ENCODE assay signal across 22 mouse cellular contexts in the genomic region with DNA sequence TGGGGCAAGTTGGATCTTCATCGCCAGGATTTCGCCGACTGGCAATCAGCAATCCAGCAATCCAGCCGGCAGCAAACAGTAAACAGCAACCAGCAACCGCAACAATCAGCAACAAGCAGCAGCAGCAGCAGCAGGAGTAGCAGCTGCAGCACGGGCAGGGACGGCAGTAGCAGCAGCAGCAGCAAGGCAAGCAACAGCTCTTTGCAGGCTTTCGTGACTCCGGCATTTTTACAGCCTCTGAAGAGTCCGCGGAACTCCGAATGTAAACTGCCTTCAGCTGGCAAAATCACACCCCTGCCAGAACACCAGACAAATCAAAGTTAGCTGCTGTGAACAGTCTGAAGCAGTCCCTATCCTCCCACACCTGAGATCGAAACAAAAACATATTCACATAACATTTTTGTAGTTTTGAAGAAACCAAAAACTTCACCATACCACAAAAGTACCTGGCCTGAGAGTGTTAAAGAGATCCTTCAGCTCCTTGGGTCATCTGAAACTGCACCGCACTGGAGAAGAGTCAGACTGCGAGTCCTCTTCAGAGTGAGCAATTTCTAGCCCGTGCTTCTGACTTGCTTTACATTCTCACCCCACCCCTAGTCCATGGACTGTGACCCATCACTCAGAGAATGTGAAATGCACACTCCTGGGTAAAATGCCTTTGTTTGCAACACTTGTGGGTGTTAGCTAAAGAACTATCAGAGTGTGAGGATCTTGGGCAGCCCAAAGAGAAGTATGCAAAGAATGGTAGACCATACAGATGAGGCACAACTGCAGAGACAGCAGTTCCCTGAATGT. TPM values are rescaled to one million over a fixed set of nuclear protein-coding genes. Genes with fewer than 3 reads are reported as not detected.
DNase-seq lines count a peak whose midpoint lies in the region; ATAC-seq and TF ChIP-seq lines count a peak whose summit lies in the region.
"Had no signal": no experiment of that assay in that cellular context is flagged by ENCODE, and none has a peak within 500 bp of the region (broad histone marks: within the 10 kb centered on the region; RNA-seq: fewer than 3 reads in every experiment).

No protein-coding gene starts in this region.

- no peak for DNase-seq in heart, postnatal 4 days
- DNase-seq in kidney, postnatal 36 days: no peak
- no peak for DNase-seq in stomach, postnatal 0 days (ENCODE audit: low spot score)
- peak; percentile 38 for DNase-seq in testis, postnatal 10 days (ENCODE audit: low spot score)
- no peak for DNase-seq in forebrain, postnatal 0 days
- DNase-seq: adrenal gland, postnatal 10 days; cerebellum, adult 11 months; cerebellum, postnatal 25 days; kidney, postnatal 25 days; layer of hippocampus, postnatal 36 days; liver, embryonic 13.5 days; lung, postnatal 10 days; retina, postnatal 1 day; right cerebral cortex, postnatal 4 days had no signal

- TF ChIP-seq EP300 in stomach, postnatal 0 days (optimal IDR thresholded peaks at IDR 0.05): no peak

- H3K4me1 ChIP-seq in heart, embryonic 11.5 days (ENCODE audit: control insufficient read depth, insufficient read depth, low read length): no peaks in the 10 kb centered on the region; the same call in 1 of the 2 replicates
- H3K4me1 ChIP-seq in kidney, embryonic 14.5 days (ENCODE audit: control insufficient read depth, insufficient read depth, low read length): no peaks in the 10 kb centered on the region
- H3K4me1 ChIP-seq in stomach, embryonic 16.5 days (ENCODE audit: control insufficient read depth, insufficient read depth, low read length): no peaks in the 10 kb centered on the region
- no peaks in the 10 kb centered on the region for H3K4me1 ChIP-seq in stomach, postnatal 0 days (replicated peaks; ENCODE audit: control insufficient read depth, insufficient read depth)
- no peaks in the 10 kb centered on the region for H3K4me1 ChIP-seq in forebrain, postnatal 0 days (ENCODE audit: insufficient read depth)
- H3K4me1 ChIP-seq: hindbrain, embryonic 15.5 days; liver, embryonic 13.5 days; megakaryocyte, embryonic 14.5 days had no signal

- no peak overlapping the region for H3K4me3 ChIP-seq in heart, embryonic 11.5 days (ENCODE audit: low read depth, low read length)
- H3K4me3 ChIP-seq in kidney, embryonic 14.5 days (ENCODE audit: low read length): no peak overlapping the region
- no peak overlapping the region; the same call in 1 of the 2 replicates for H3K4me3 ChIP-seq in stomach, embryonic 16.5 days (replicated peaks; ENCODE audit: low read length)
- no peak overlapping the region for H3K4me3 ChIP-seq in stomach, postnatal 0 days (ENCODE audit: low read depth, low read length)
- H3K4me3 ChIP-seq in forebrain, postnatal 0 days (ENCODE audit: low read depth, low read length): no peak overlapping the region
- H3K4me3 ChIP-seq: forebrain, embryonic 13.5 days; hindbrain, embryonic 15.5 days; liver, embryonic 13.5 days; megakaryocyte, embryonic 14.5 days; midbrain, embryonic 15.5 days had no signal

- H3K9ac ChIP-seq in heart, embryonic 11.5 days (ENCODE audit: low read depth, low read length): no peak overlapping the region
- H3K9ac ChIP-seq in kidney, embryonic 14.5 days (ENCODE audit: low read depth, low read length): no peak overlapping the region
- H3K9ac ChIP-seq in stomach, embryonic 16.5 days (ENCODE audit: low read length): no peak overlapping the region
- H3K9ac ChIP-seq in stomach, postnatal 0 days (ENCODE audit: low read length): no peak overlapping the region
- H3K9ac ChIP-seq in forebrain, postnatal 0 days: no peak overlapping the region
- H3K9ac ChIP-seq: forebrain, embryonic 13.5 days; hindbrain, embryonic 15.5 days; liver, embryonic 13.5 days; midbrain, embryonic 15.5 days had no signal

- TF ChIP-seq CTCF in stomach, postnatal 0 days (IDR thresholded peaks at IDR 0.05; ENCODE audit: low read depth): no peak
- no peak for TF ChIP-seq CTCF in forebrain, postnatal 0 days (IDR thresholded peaks at IDR 0.05; ENCODE audit: low read depth)

- H3K9me3 ChIP-seq in heart, embryonic 11.5 days (replicated peaks; ENCODE audit: control insufficient read depth, low read length): no peaks in the 10 kb centered on the region
- no peaks in the 10 kb centered on the region for H3K9me3 ChIP-seq in kidney, embryonic 14.5 days (ENCODE audit: control insufficient read depth, low read length)
- H3K9me3 ChIP-seq in stomach, embryonic 16.5 days (replicated peaks; ENCODE audit: control insufficient read depth, low read length): no peaks in the 10 kb centered on the region
- no peaks in the 10 kb centered on the region for H3K9me3 ChIP-seq in stomach, postnatal 0 days (ENCODE audit: control insufficient read depth, low read length)
- no peaks in the 10 kb centered on the region for H3K9me3 ChIP-seq in forebrain, postnatal 0 days (ENCODE audit: low read length)
- H3K9me3 ChIP-seq: forebrain, embryonic 13.5 days; hindbrain, embryonic 15.5 days; liver, embryonic 13.5 days; megakaryocyte, embryonic 14.5 days; midbrain, embryonic 15.5 days had no signal

- H3K27ac ChIP-seq in heart, embryonic 11.5 days (ENCODE audit: low read depth, low read length): no peak overlapping the region
- no peak overlapping the region for H3K27ac ChIP-seq in kidney, embryonic 14.5 days (ENCODE audit: low read depth, low read length)
- no peak overlapping the region for H3K27ac ChIP-seq in stomach, embryonic 16.5 days (ENCODE audit: low read length)
- H3K27ac ChIP-seq in stomach, postnatal 0 days (replicated peaks): no peak overlapping the region
- H3K27ac ChIP-seq in forebrain, postnatal 0 days (ENCODE audit: low read depth, low read length): no peak overlapping the region
- H3K27ac ChIP-seq: forebrain, embryonic 13.5 days; hindbrain, embryonic 15.5 days; liver, embryonic 13.5 days; midbrain, embryonic 15.5 days had no signal

- 62% methylated on average over 16 of the region's 16 CpGs for WGBS in heart, embryonic 11.5 days (ENCODE audit: insufficient replicate concordance)
- WGBS in kidney, embryonic 14.5 days: 55% methylated on average over 16 of the region's 16 CpGs
- WGBS in stomach, embryonic 16.5 days: 49% methylated on average over 16 of the region's 16 CpGs
- 53% methylated on average over 15 of the region's 16 CpGs for WGBS in stomach, postnatal 0 days
- 83% methylated on average over 16 of the region's 16 CpGs for WGBS in forebrain, postnatal 0 days

- peak overlapping the region; percentile 14 for H3K4me2 ChIP-seq in heart, embryonic 11.5 days
- H3K4me2 ChIP-seq in kidney, embryonic 14.5 days (replicated peaks; ENCODE audit: low read depth, low read length): peak overlapping the region; percentile 19
- 0 out of 2 replicates have a peak overlapping the region, but pooled peaks have one; percentile 9 for H3K4me2 ChIP-seq in stomach, embryonic 16.5 days (ENCODE audit: low read depth, low read length)
- H3K4me2 ChIP-seq in stomach, postnatal 0 days (replicated peaks; ENCODE audit: low read depth): no peak overlapping the region; the same call in 1 of the 2 replicates
- no peak overlapping the region for H3K4me2 ChIP-seq in forebrain, postnatal 0 days (ENCODE audit: low read depth)
- H3K4me2 ChIP-seq: forebrain, embryonic 13.5 days; hindbrain, embryonic 15.5 days; liver, embryonic 13.5 days; midbrain, embryonic 15.5 days had no signal

- ATAC-seq in heart, embryonic 11.5 days (replicated peaks; ENCODE audit: insufficient number of reproducible peaks, low FRiP score, low TSS enrichment): no peak
- ATAC-seq in kidney, embryonic 14.5 days (ENCODE audit: low FRiP score, low TSS enrichment): no peak
- ATAC-seq in stomach, embryonic 16.5 days (ENCODE audit: insufficient read depth, low FRiP score): no peak
- no peak for ATAC-seq in stomach, postnatal 0 days (ENCODE audit: low FRiP score, low TSS enrichment)
- no peak for ATAC-seq in forebrain, postnatal 0 days
- ATAC-seq: forebrain, embryonic 13.5 days; midbrain, embryonic 15.5 days had no signal

- H3K27me3 ChIP-seq in heart, embryonic 11.5 days (ENCODE audit: control insufficient read depth, insufficient read depth, low read length): no peaks in the 10 kb centered on the region
- H3K27me3 ChIP-seq in kidney, embryonic 14.5 days (ENCODE audit: control insufficient read depth, insufficient read depth, low read length): no peaks in the 10 kb centered on the region
- no peaks in the 10 kb centered on the region for H3K27me3 ChIP-seq in stomach, embryonic 16.5 days (ENCODE audit: control insufficient read depth, insufficient read depth, low read length)
- H3K27me3 ChIP-seq in stomach, postnatal 0 days (ENCODE audit: control insufficient read depth, insufficient read depth, low read length): no peaks in the 10 kb centered on the region
- no peaks in the 10 kb centered on the region for H3K27me3 ChIP-seq in forebrain, postnatal 0 days (ENCODE audit: insufficient read depth, low read length)
- H3K27me3 ChIP-seq: CH12.LX; forebrain, embryonic 13.5 days; hindbrain, embryonic 15.5 days; liver, embryonic 13.5 days; midbrain, embryonic 15.5 days had no signal

- H3K36me3 ChIP-seq in heart, embryonic 11.5 days (ENCODE audit: control insufficient read depth, insufficient read depth, low read length): no peaks in the 10 kb centered on the region
- no peaks in the 10 kb centered on the region for H3K36me3 ChIP-seq in kidney, embryonic 14.5 days (ENCODE audit: control insufficient read depth, insufficient read depth, low read length)
- no peaks in the 10 kb centered on the region for H3K36me3 ChIP-seq in stomach, embryonic 16.5 days (ENCODE audit: control insufficient read depth, insufficient read depth, low read length)
- no peaks in the 10 kb centered on the region for H3K36me3 ChIP-seq in stomach, postnatal 0 days (ENCODE audit: control insufficient read depth, insufficient read depth, low read length)
- no peaks in the 10 kb centered on the region for H3K36me3 ChIP-seq in forebrain, postnatal 0 days (ENCODE audit: insufficient read depth)
- H3K36me3 ChIP-seq: hindbrain, embryonic 15.5 days; liver, embryonic 13.5 days; midbrain, embryonic 15.5 days had no signal

RNA-seq across cellular contexts. Expression of gene Usp27x, which starts 36.8 kb away (rescaled TPM):
- 0.33 and 0.48 TPM in 2 replicates for polyA plus RNA-seq in heart, embryonic 11.5 days (2014; fragmentation: Nextera tagmentation; extraction: Ambion mirVana)
- 1 to 10 TPM; 1.5 TPM for total RNA-seq in heart, postnatal 4 days (2021)
- polyA plus RNA-seq in kidney, embryonic 14.5 days (2014; fragmentation: Nextera tagmentation; extraction: Ambion mirVana): 0.41 and 0.61 TPM in 2 replicates
- polyA plus RNA-seq in stomach, embryonic 16.5 days (2015; fragmentation: Nextera tagmentation; extraction: Ambion mirVana): 0.46 and 0.56 TPM in 2 replicates
- 0.41 and 0.46 TPM in 2 replicates for polyA plus RNA-seq in stomach, postnatal 0 days (2015; fragmentation: Nextera tagmentation; extraction: Ambion mirVana)
- total RNA-seq in forebrain, postnatal 0 days (2014; rRNA removed): 11.2 and 14.3 TPM in 2 replicates
- 1.4 and 3.2 TPM in 2 replicates for polyA plus RNA-seq in forebrain, postnatal 0 days (2015; fragmentation: Nextera tagmentation; extraction: Ambion mirVana)

Comparison
In these comparisons a context has a peak if more than half of its experiments do, and no peak if none do; other contexts are left out.
1. H3K4me2 ChIP-seq: peak in heart, embryonic 11.5 days (single experiment), kidney, embryonic 14.5 days (single experiment) and stomach, embryonic 16.5 days (single experiment); none in stomach, postnatal 0 days (single experiment) and forebrain, postnatal 0 days (single experiment).